ENCODE assay signal across 10 mouse cellular contexts in genomic region chr8:57333795-57334551, GRCm38 (mm10). TPM values are rescaled to one million over a fixed set of nuclear protein-coding genes. Genes with fewer than 3 reads are reported as not detected.
DNase-seq lines count a peak whose midpoint lies in the region; ATAC-seq lines count a peak whose summit lies in the region.
"Had no signal": no experiment of that assay in that cellular context is flagged by ENCODE, and none has a peak within 500 bp of the region (broad histone marks: within the 10 kb centered on the region; RNA-seq: fewer than 3 reads in every experiment).

No protein-coding gene starts in this region.

- peak overlapping the region; percentile 66 for H3K9ac ChIP-seq in heart, embryonic 15.5 days
- peak overlapping the region; percentile 33; the same call in 1 of the 2 replicates for H3K9ac ChIP-seq in liver, embryonic 13.5 days

- no peaks in the 10 kb centered on the region for H3K36me3 ChIP-seq in heart, embryonic 15.5 days
- no peaks in the 10 kb centered on the region for H3K36me3 ChIP-seq in liver, embryonic 13.5 days

- peak overlapping the region; percentile 57 for H3K4me3 ChIP-seq in heart, embryonic 15.5 days
- 0 out of 2 replicates have a peak overlapping the region, but pooled peaks have one; percentile 14 for H3K4me3 ChIP-seq in liver, embryonic 13.5 days (replicated peaks)

- H3K9me3 ChIP-seq in heart, embryonic 15.5 days (replicated peaks), result no peaks in the 10 kb centered on the region
- no peaks in the 10 kb centered on the region for H3K9me3 ChIP-seq in liver, embryonic 13.5 days (replicated peaks)

- peaks cover 3% of the 10 kb centered on the region; the same call in 1 of the 2 replicates for H3K27me3 ChIP-seq in heart, embryonic 15.5 days
- peaks cover 97% of the 10 kb centered on the region for H3K27me3 ChIP-seq in liver, embryonic 13.5 days

- H3K4me1 ChIP-seq in heart, embryonic 15.5 days (replicated peaks), result peaks cover 16% of the 10 kb centered on the region
- no peaks in the 10 kb centered on the region for H3K4me1 ChIP-seq in liver, embryonic 13.5 days (replicated peaks)

- DNase-seq in kidney, adult 18-20 months, result peak; percentile 18
- no peak for DNase-seq in kidney, adult 8-10 months
- peak; percentile 82 for DNase-seq in embryo, embryonic 10.5 days (ENCODE audit: low spot score)
- DNase-seq in liver, embryonic 13.5 days, result no peak
- no peak for DNase-seq in testis, postnatal 14 days (ENCODE audit: low spot score)
- DNase-seq: cerebellum, adult 11 months had no signal

- under 1% methylated on average over 41 of the region's 41 CpGs for WGBS in heart, embryonic 15.5 days
- WGBS in liver, embryonic 13.5 days (ENCODE audit: insufficient replicate concordance), result under 1% methylated on average over 41 of the region's 41 CpGs

- H3K4me2 ChIP-seq in heart, embryonic 15.5 days, result peak overlapping the region; percentile 82
- H3K4me2 ChIP-seq in liver, embryonic 13.5 days, result peak overlapping the region; percentile 26

- ATAC-seq in heart, embryonic 15.5 days (replicated peaks; ENCODE audit: insufficient number of reproducible peaks, insufficient read depth, low FRiP score, low read depth), result peak; percentile 25; the same call in 1 of the 2 replicates
- ATAC-seq in liver, embryonic 13.5 days (ENCODE audit: low read depth), result no peak
- no peak for ATAC-seq in megakaryocyte-erythroid progenitor cell, adult 5-6 weeks (replicated peaks; ENCODE audit: low FRiP score, low TSS enrichment, poor library complexity, severe bottlenecking)
- no peak for ATAC-seq in erythroid progenitor cell, adult 5-6 weeks (replicated peaks; ENCODE audit: low FRiP score, poor library complexity, severe bottlenecking)

- H3K27ac ChIP-seq in heart, embryonic 15.5 days, result peak overlapping the region; percentile 98
- no peak overlapping the region for H3K27ac ChIP-seq in liver, embryonic 13.5 days

RNA-seq across cellular contexts. Expression of gene Hand2, which starts 13.2 kb away (rescaled TPM):
- 8.7 and 11.8 TPM in 2 replicates for polyA plus RNA-seq in heart, embryonic 15.5 days (2015; fragmentation: Nextera tagmentation; extraction: Ambion mirVana)
- polyA plus RNA-seq in liver, embryonic 13.5 days (2015; fragmentation: Nextera tagmentation; extraction: Ambion mirVana), result 0.79 and 0.81 TPM in 2 replicates
- not detected in 2 replicates for total RNA-seq in megakaryocyte-erythroid progenitor cell, adult 5-6 weeks (2014; fragmentation: Nextera tagmentation)
- not detected in 2 replicates for total RNA-seq in megakaryocyte-erythroid progenitor cell, adult 5-6 weeks (2017)
- not detected in 2 replicates for total RNA-seq in erythroid progenitor cell, adult 5-6 weeks (2015; ENCODE audit: low replicate concordance)
- not detected in 2 replicates for total RNA-seq in erythroid progenitor cell, adult 5-6 weeks (2017; ENCODE audit: low replicate concordance)
- total RNA-seq: left cerebral cortex, postnatal 14 days had no signal

Comparison
In these comparisons a context has a peak if more than half of its experiments do, and no peak if none do; other contexts are left out.
1. DNase-seq: peak in kidney, adult 18-20 months (single experiment) and embryo, embryonic 10.5 days (single experiment); none in kidney, adult 8-10 months (0 of 2), liver, embryonic 13.5 days (single experiment) and testis, postnatal 14 days (single experiment).